Mouse (Mus musculus) left cerebral cortex, postnatal 10 days (tissue): ENCODE measurements around the gene Polr1a. TPM values are rescaled to one million over a fixed set of nuclear protein-coding genes. Genes with fewer than 3 reads are reported as not detected.

Source experiments
- DNase-seq, 2 experiments: peaks; one replicate each; pipeline ENCODE4 v3.0.0; 2021 to 2022; ENCODE audit warnings: low spot score in 2 of 2, mixed read lengths in 1 of 2; ENCODE audit errors: extremely low spot score in 1 of 2
- intact Hi-C: fragments of 180-260 bp; cut with DNase I; formaldehyde crosslinking; loops from one replicate; pipeline ENCODE4 v1.15.1; 2025
- total RNA-seq, 2 experiments: library from RNA; stranded (reverse); gene quantifications; 2 replicates each; pipeline ENCODE4 v1.2.3; 2021

The Polr1a gene
- total RNA-seq, 2 experiments from 2014 or later, result 33.5 to 37.2 TPM

- intact Hi-C loops, result no loop called here
Measured at GRCm38 (mm10) chr6:71990371-71990837, 81.6 kb downstream of the Polr1a start.

GRCm38 (mm10) chr6:71991190-71991932 lies 82.5 kb downstream of the Polr1a start:
- intact Hi-C loops, result no loop called here
- DNase-seq, result peak in 1 of 2 experiments; percentile 58

More at GRCm38 (mm10) chr6:71990371-71990837, 81.6 kb downstream of the Polr1a start:
- DNase-seq, result no peak

- intact Hi-C loops, result no loop called here
- no peak for DNase-seq
Measured at GRCm38 (mm10) chr6:71991933-71992325, 83.1 kb downstream of the Polr1a start.

- intact Hi-C loops, result no loop called here
- no peak for DNase-seq
Measured at GRCm38 (mm10) chr6:71994004-71994403, 85.2 kb downstream of the Polr1a start.

- no peak for DNase-seq
- intact Hi-C loops, result no loop called here
Measured at GRCm38 (mm10) chr6:71995081-71995480, 86.2 kb downstream of the Polr1a start.

GRCm38 (mm10) chr6:71997215-71997614 lies 88.4 kb downstream of the Polr1a start:
- no peak for DNase-seq
- intact Hi-C loops, result no loop called here

- intact Hi-C loops, result loop anchor here (1.0 kb wide), 1 partner anchor 59 kb away; no protein-coding TSS in a partner anchor
- DNase-seq, result no peak
Measured at GRCm38 (mm10) chr6:71999917-72000512, 91.2 kb downstream of the Polr1a start.

GRCm38 (mm10) chr6:72001220-72001777 lies 92.4 kb downstream of the Polr1a start:
- intact Hi-C loops, result no loop called here
- DNase-seq, result no peak

GRCm38 (mm10) chr6:72007411-72008212 lies 98.8 kb downstream of the Polr1a start:
- no peak for DNase-seq
- intact Hi-C loops, result no loop called here

GRCm38 (mm10) chr6:72008213-72008655 lies 99.4 kb downstream of the Polr1a start:
- intact Hi-C loops, result no loop called here
- DNase-seq, result no peak

GRCm38 (mm10) chr6:72009454-72009853 lies 100.6 kb downstream of the Polr1a start:
- DNase-seq, result no peak
- intact Hi-C loops, result no loop called here

- intact Hi-C loops, result no loop called here
- no peak for DNase-seq
Measured at GRCm38 (mm10) chr6:72014033-72014432, 105.2 kb downstream of the Polr1a start.

- intact Hi-C loops, result no loop called here
- no peak for DNase-seq
Measured at GRCm38 (mm10) chr6:72018052-72018451, 109.2 kb downstream of the Polr1a start.

- intact Hi-C loops, result no loop called here
- no peak for DNase-seq
Measured at GRCm38 (mm10) chr6:72025497-72025896, 116.6 kb downstream of the Polr1a start.

- intact Hi-C loops, result no loop called here
- DNase-seq, result no peak
Measured at GRCm38 (mm10) chr6:72028079-72028478, 119.2 kb downstream of the Polr1a start.

- intact Hi-C loops, result no loop called here
Measured at GRCm38 (mm10) chr6:72029674-72030073, 120.8 kb downstream of the Polr1a start.

More at GRCm38 (mm10) chr6:72029674-72030073, 120.8 kb downstream of the Polr1a start:
- no peak for DNase-seq
